Comparison of ENCODE assay signal across 8 mouse cellular contexts in genomic region chr16:3872216-3873047, GRCm38 (mm10). TPM values are rescaled to one million over a fixed set of nuclear protein-coding genes. Genes with fewer than 3 reads are reported as not detected.
DNase-seq lines count a peak whose midpoint lies in the region; ATAC-seq and TF ChIP-seq lines count a peak whose summit lies in the region.

TSS of gene Naa60 (plus strand) at chr16:3872375.

- peak within 1 kb of the TSS; percentile 61 for H3K9ac ChIP-seq in kidney, embryonic 15.5 days

- H3K9me3 ChIP-seq in heart, embryonic 10.5 days: no peaks in the 10 kb centered on the region
- no peaks in the 10 kb centered on the region for H3K9me3 ChIP-seq in kidney, embryonic 15.5 days (replicated peaks)

- DNase-seq in A20 (ENCODE audit: low read depth, low spot score): peak; percentile 94
- peak; percentile 98 for DNase-seq in brain, adult 2 months (ENCODE audit: low read depth, low spot score)
- DNase-seq in heart, embryonic 10.5 days (ENCODE audit: low spot score): peak; percentile 98
- peak; percentile 89 for DNase-seq in liver
- DNase-seq in splenic B cell, adult 2 months (ENCODE audit: low read depth, low spot score): peak; percentile 86

- peak within 1 kb of the TSS; percentile 79 for H3K4me3 ChIP-seq in heart, embryonic 10.5 days
- peak within 1 kb of the TSS; percentile 68 for H3K4me3 ChIP-seq in kidney, embryonic 15.5 days (replicated peaks)
- H3K4me3 ChIP-seq in myocyte: peak within 1 kb of the TSS; percentile 29

- H3K27ac ChIP-seq in heart, embryonic 10.5 days: peak within 1 kb of the TSS; percentile 90
- peak within 1 kb of the TSS; percentile 75 for H3K27ac ChIP-seq in kidney, embryonic 15.5 days

- no peaks in the 10 kb centered on the region for H3K27me3 ChIP-seq in heart, embryonic 10.5 days (ENCODE audit: insufficient read depth, poor library complexity, severe bottlenecking)
- no peaks in the 10 kb centered on the region for H3K27me3 ChIP-seq in kidney, embryonic 15.5 days
- H3K27me3 ChIP-seq in myocyte (ENCODE audit: control insufficient read depth, insufficient read depth, insufficient read length): no peaks in the 10 kb centered on the region
- no peaks in the 10 kb centered on the region for H3K27me3 ChIP-seq in splenic B cell, adult 2 months (ENCODE audit: control insufficient read depth, insufficient read depth, low read length, poor library complexity, severe bottlenecking)

- H3K4me1 ChIP-seq in heart, embryonic 10.5 days: peaks cover 7% of the 10 kb centered on the region; the same call in 1 of the 2 replicates
- peaks cover 20% of the 10 kb centered on the region for H3K4me1 ChIP-seq in kidney, embryonic 15.5 days

- peak; percentile 43 for TF ChIP-seq POLR2A in myocyte (IDR thresholded peaks at IDR 0.05; ENCODE audit: insufficient read length, low read depth)

- no peak within 1 kb of the TSS for H3ac ChIP-seq in myocyte (ENCODE audit: control insufficient read depth, insufficient read length)

- WGBS in heart, embryonic 10.5 days: 5% methylated on average over 47 of the region's 47 CpGs
- WGBS in kidney, embryonic 15.5 days: 3% methylated on average over 47 of the region's 47 CpGs

- H3K4me2 ChIP-seq in kidney, embryonic 15.5 days: peak within 1 kb of the TSS; percentile 90
- peak within 1 kb of the TSS; percentile 87 for H3K4me2 ChIP-seq in myocyte (ENCODE audit: low read depth)

- H3K79me2 ChIP-seq in myocyte (ENCODE audit: control insufficient read depth, insufficient read depth): no peaks in the 10 kb centered on the region

- H3K36me3 ChIP-seq in heart, embryonic 10.5 days: peaks cover 17% of the 10 kb centered on the region; the same call in 1 of the 2 replicates
- peaks cover 15% of the 10 kb centered on the region for H3K36me3 ChIP-seq in kidney, embryonic 15.5 days
- peaks cover 13% of the 10 kb centered on the region for H3K36me3 ChIP-seq in myocyte (ENCODE audit: control insufficient read depth, insufficient read depth)
- peaks cover 5% of the 10 kb centered on the region for H3K36me3 ChIP-seq in splenic B cell, adult 2 months (ENCODE audit: control insufficient read depth, insufficient read depth, low read length, poor library complexity, severe bottlenecking)

- ATAC-seq in erythroblast, adult 5-6 weeks (replicated peaks; ENCODE audit: low FRiP score, poor library complexity, severe bottlenecking): peak; percentile 100
- peak; percentile 98 for ATAC-seq in kidney, embryonic 15.5 days (replicated peaks; ENCODE audit: low FRiP score)

TF ChIP-seq in myocyte, 11 proteins besides CTCF, POLR2A, EP300 and RAD21:
- TF ChIP-seq E2F4 (IDR thresholded peaks at IDR 0.05; ENCODE audit: insufficient read depth) (no peak), MYOD1 (IDR thresholded peaks at IDR 0.05; ENCODE audit: control insufficient read depth in 1 of 3, insufficient read length in 2 of 3, low read depth in 2 of 3) (no peak), POLR2AphosphoS2 (IDR thresholded peaks at IDR 0.05; ENCODE audit: insufficient read length, low read depth) (peak; percentile 53), SRF (IDR thresholded peaks at IDR 0.05; ENCODE audit: control insufficient read depth, insufficient read length, low read depth) (no peak), TCF12 (IDR thresholded peaks at IDR 0.05; ENCODE audit: insufficient read depth, poor library complexity, severe bottlenecking) (no peak), TCF3 (IDR thresholded peaks at IDR 0.05; ENCODE audit: insufficient read length, low read depth) (no peak), REST (IDR thresholded peaks at IDR 0.05; ENCODE audit: insufficient read depth, insufficient read length) (no peak)

RNA-seq across cellular contexts. Expression of gene Naa60, which starts in this region (rescaled TPM):
- 28.0 and 33.8 TPM in 2 replicates for total RNA-seq in erythroblast, adult 5-6 weeks (2015; ENCODE audit: low replicate concordance)
- total RNA-seq in erythroblast, adult 5-6 weeks (2017; ENCODE audit: low replicate concordance): 22.7 and 25.8 TPM in 2 replicates
- polyA plus RNA-seq in heart, embryonic 10.5 days (2016; fragmentation: Nextera tagmentation; extraction: Ambion mirVana): 39.2 and 43.6 TPM in 2 replicates
- 46.4 and 48.3 TPM in 2 replicates for polyA plus RNA-seq in kidney, embryonic 15.5 days (2015; fragmentation: Nextera tagmentation; extraction: Ambion mirVana)
- 31.2 TPM for polyA plus RNA-seq in myocyte (2012; fragmentation: generic; extraction: Trizol)

Comparison
In these comparisons a context has a peak if more than half of its experiments do, and no peak if none do; other contexts are left out.
1. Peak in every context shown above with its lines: DNase-seq, ATAC-seq, H3K4me3 ChIP-seq and H3K27ac ChIP-seq.
2. H3K4me3 ChIP-seq: peak in every context shown above with its lines; median percentile 79 in heart, embryonic 10.5 days; 68 in kidney, embryonic 15.5 days; 29 in myocyte.